Mouse (Mus musculus) limb, embryonic 14.5 days (tissue): ENCODE data around the gene Ankrd6. TPM values are rescaled to one million over a fixed set of nuclear protein-coding genes. Genes with fewer than 3 reads are reported as not detected.

Source experiments
- ATAC-seq: fragments of 200-750 bp; cut with Nextera tagmentation; 2 replicates; pipeline ENCODE4 v1.8.0; 2017; ENCODE audit warnings: low read depth, moderate number of reproducible peaks, moderate TSS enrichment; ENCODE audit not compliant: low FRiP score
- DNase-seq: peaks from one replicate; pipeline ENCODE4 v3.0.0-alpha.2; 2015; ENCODE audit warnings: low spot score
- H3K27ac ChIP-seq: fragments of 300-500 bp; sonication (generic); replicated peaks from 2 replicates; pipeline ENCODE4 v1.5.1; 2014; ENCODE audit warnings: low read depth, mild to moderate bottlenecking, low read length, moderate library complexity, mixed read lengths
- H3K27me3 ChIP-seq: fragments of 300-500 bp; sonication (generic); 2 replicates; pipeline ENCODE4 v1.6.1; 2014; ENCODE audit warnings: low read length, mixed read lengths; ENCODE audit not compliant: control insufficient read depth, insufficient read depth
- H3K36me3 ChIP-seq: fragments of 300-500 bp; sonication (generic); 2 replicates; pipeline ENCODE4 v1.6.1; 2014; ENCODE audit warnings: mild to moderate bottlenecking, low read length, moderate library complexity, mixed read lengths; ENCODE audit not compliant: control insufficient read depth, insufficient read depth
- H3K4me1 ChIP-seq: fragments of 300-500 bp; sonication (generic); 2 replicates; pipeline ENCODE4 v1.6.1; 2014; ENCODE audit warnings: antibody characterized with exemption, low read length, mixed read lengths; ENCODE audit not compliant: control insufficient read depth, insufficient read depth
- H3K4me2 ChIP-seq: fragments of 300-500 bp; sonication (generic); replicated peaks from 2 replicates; pipeline ENCODE4 v1.6.1; 2014; ENCODE audit warnings: low read depth, mild to moderate bottlenecking, low read length, moderate library complexity; ENCODE audit not compliant: severe bottlenecking
- H3K4me3 ChIP-seq: fragments of 300-500 bp; sonication (generic); replicated peaks from 2 replicates; pipeline ENCODE4 v1.5.1; 2014; ENCODE audit warnings: low read length
- H3K9ac ChIP-seq: fragments of 300-500 bp; sonication (generic); 2 replicates; pipeline ENCODE4 v1.6.1; 2014; ENCODE audit warnings: mild to moderate bottlenecking, low read depth, low read length, moderate library complexity; ENCODE audit not compliant: severe bottlenecking
- H3K9me3 ChIP-seq: fragments of 300-500 bp; sonication (generic); 2 replicates; pipeline ENCODE4 v1.6.1; 2016; ENCODE audit warnings: low read length; ENCODE audit not compliant: control insufficient read depth
- POLR2A ChIP-seq: fragments of 200-500 bp; IDR thresholded peaks from 2 replicates; pipeline ENCODE4 v1.8.0; 2012; ENCODE audit warnings: inconsistent platforms, mild to moderate bottlenecking, moderate library complexity, borderline replicate concordance; ENCODE audit not compliant: insufficient read depth, insufficient read length; ENCODE audit errors: extremely low read depth
- WGBS: fragments of 180-500 bp; shearing (Covaris S2); extraction: QIAGEN DNeasy Blood & Tissue Kit; methylation state at CpG from one replicate; pipeline ENCODE4 v1.1.7; 2014; 5-methylcytosine and 5-hydroxymethylcytosine counted together
- polyA plus RNA-seq, 2 experiments: library from polyadenylated mRNA; depleted of rRNA in 1 of 2; stranded (reverse) in 1 of 2; unstranded in 1 of 2; fragments of >200 nt; fragmentation: Nextera tagmentation in 1 of 2; extraction: Ambion mirVana in 1 of 2; gene quantifications; 2 replicates each; pipeline versions ENCODE4 v1.2.1 to v1.2.3; 2012 to 2014

Gene Ankrd6
- polyA plus RNA-seq, 2 experiments: 4.9 to 10.9 TPM

DNA sequence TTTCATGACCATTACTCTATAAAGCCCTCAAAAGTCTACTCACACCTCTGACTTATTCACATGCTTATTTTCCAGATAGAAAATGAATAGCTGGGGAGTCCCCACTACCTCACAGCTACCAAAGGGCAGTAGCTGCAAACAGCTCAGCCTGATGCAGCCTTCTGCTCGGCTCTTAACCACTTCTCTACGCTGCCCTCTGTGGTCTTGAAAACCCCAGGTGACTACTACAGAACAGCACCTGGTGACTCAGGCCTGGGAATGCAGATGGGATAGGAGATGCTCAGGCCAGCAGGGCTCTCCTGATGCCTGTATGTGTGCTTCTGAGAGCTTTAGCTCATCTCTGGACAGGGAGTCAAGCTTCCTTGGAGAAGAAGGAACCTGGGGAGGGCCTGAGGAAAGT lies 45.3 kb downstream of the Ankrd6 start:
- H3K27me3 ChIP-seq: no peaks in the 10 kb centered on the region
- DNase-seq (no peak), ATAC-seq (no peak)
- H3K9ac ChIP-seq: no peak overlapping the region
- whole genome bisulfite sequencing: 59% methylated on average over 2 of the region's 2 CpGs
- no peaks in the 10 kb centered on the region for H3K36me3 ChIP-seq
- no peaks in the 10 kb centered on the region for H3K4me1 ChIP-seq
- no peak overlapping the region for H3K4me3 ChIP-seq
- no peak for TF ChIP-seq POLR2A
- no peak overlapping the region for H3K4me2 ChIP-seq
- no peak overlapping the region for H3K27ac ChIP-seq
- H3K9me3 ChIP-seq: no peaks in the 10 kb centered on the region

- no peaks in the 10 kb centered on the region for H3K4me1 ChIP-seq
- H3K27ac ChIP-seq: no peak overlapping the region
- H3K4me3 ChIP-seq: no peak overlapping the region
- no peaks in the 10 kb centered on the region for H3K36me3 ChIP-seq
- H3K4me2 ChIP-seq: no peak overlapping the region
- TF ChIP-seq POLR2A: no peak
- no peak for DNase-seq
- no peaks in the 10 kb centered on the region for H3K27me3 ChIP-seq
- WGBS: 78% methylated on average over 7 of the region's 7 CpGs
- ATAC-seq: no peak
- H3K9ac ChIP-seq: no peak overlapping the region
- H3K9me3 ChIP-seq: no peaks in the 10 kb centered on the region
Measured at GRCm38 (mm10) chr4:32903826-32904225, 46.8 kb downstream of the Ankrd6 start.

GRCm38 (mm10) chr4:32899051-32899450 lies 51.6 kb downstream of the Ankrd6 start:
- H3K4me1 ChIP-seq: no peaks in the 10 kb centered on the region
- no peak for DNase-seq
- H3K36me3 ChIP-seq: 0 out of 2 replicates have a peak, but pooled peaks cover 4% of the 10 kb centered on the region
- no peak for ATAC-seq
- 45% methylated on average over 4 of the region's 4 CpGs for WGBS
- H3K9ac ChIP-seq: no peak overlapping the region
- H3K27ac ChIP-seq: no peak overlapping the region
- no peak overlapping the region for H3K4me3 ChIP-seq
- H3K27me3 ChIP-seq: no peaks in the 10 kb centered on the region
- no peak overlapping the region for H3K4me2 ChIP-seq
- H3K9me3 ChIP-seq: peaks cover 10% of the 10 kb centered on the region
- no peak for TF ChIP-seq POLR2A

DNA sequence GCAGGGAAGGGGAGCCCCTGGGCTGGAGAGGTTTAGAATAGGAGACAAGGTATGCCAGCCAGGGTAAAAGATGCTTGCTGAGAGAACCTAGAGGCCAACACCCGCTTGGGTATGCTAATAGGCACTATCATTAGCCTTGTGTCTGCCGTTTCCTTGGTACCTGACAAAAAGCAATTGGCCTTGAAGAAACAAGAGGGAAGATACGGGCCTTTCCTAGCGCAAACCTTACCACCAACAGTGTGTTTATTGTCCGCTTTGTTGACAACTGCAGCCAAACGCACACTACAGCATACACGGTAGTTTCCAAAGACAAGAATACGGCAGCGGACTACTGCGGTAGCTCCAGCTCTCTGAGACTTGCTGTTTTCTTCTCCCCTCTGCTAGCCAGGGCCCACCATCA lies 59.3 kb downstream of the Ankrd6 start:
- no peak overlapping the region for H3K27ac ChIP-seq
- 0 out of 2 replicates have a peak, but pooled peaks cover 4% of the 10 kb centered on the region for H3K36me3 ChIP-seq
- H3K9ac ChIP-seq: no peak overlapping the region
- 0 out of 2 replicates have a peak, but pooled peaks cover 5% of the 10 kb centered on the region for H3K4me1 ChIP-seq
- no peaks in the 10 kb centered on the region for H3K27me3 ChIP-seq
- DNase-seq: no peak
- whole genome bisulfite sequencing: 84% methylated on average over 10 of the region's 10 CpGs
- no peak overlapping the region for H3K4me3 ChIP-seq
- no peak for ATAC-seq
- H3K9me3 ChIP-seq: peaks cover 18% of the 10 kb centered on the region
- TF ChIP-seq POLR2A: no peak
- no peak overlapping the region for H3K4me2 ChIP-seq

DNA sequence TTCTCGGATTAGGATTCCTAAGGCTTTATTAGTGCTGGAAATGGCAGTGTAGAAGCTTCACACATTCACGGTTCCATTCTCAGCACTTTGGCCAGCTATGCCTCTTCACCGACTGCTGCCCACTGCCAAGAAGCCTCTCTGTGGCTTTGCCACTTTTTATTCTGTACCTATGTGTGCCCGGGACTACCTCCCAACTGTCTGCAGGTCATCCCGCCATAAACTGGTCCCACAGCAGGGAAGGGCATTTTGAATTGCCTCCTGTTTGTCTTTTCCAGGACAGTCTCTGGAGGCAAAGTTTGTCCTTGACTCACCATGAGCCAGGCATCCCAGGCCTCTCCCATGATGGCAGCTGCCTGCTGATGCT lies 59.9 kb downstream of the Ankrd6 start:
- 0 out of 2 replicates have a peak, but pooled peaks cover 4% of the 10 kb centered on the region for H3K36me3 ChIP-seq
- 0 out of 2 replicates have a peak, but pooled peaks cover 5% of the 10 kb centered on the region for H3K4me1 ChIP-seq
- no peak for ATAC-seq
- no peak overlapping the region for H3K4me3 ChIP-seq
- H3K9ac ChIP-seq: no peak overlapping the region
- WGBS: 73% methylated on average over 5 of the region's 5 CpGs
- no peak overlapping the region for H3K4me2 ChIP-seq
- no peak for TF ChIP-seq POLR2A
- no peak for DNase-seq
- peaks cover 18% of the 10 kb centered on the region for H3K9me3 ChIP-seq
- H3K27me3 ChIP-seq: no peaks in the 10 kb centered on the region
- H3K27ac ChIP-seq: no peak overlapping the region
